Mouse (Mus musculus): ENCODE results near the gene Hdgfl2. TPM values are rescaled to one million over a fixed set of nuclear protein-coding genes. Genes with fewer than 3 reads are reported as not detected.

Gene Hdgfl2
- total and polyA plus RNA-seq, 3 experiments: 31.1 to 174 (median 76.0) TPM

GRCm38 (mm10) chr17:56128246-56128645, 48.8 kb downstream of the Hdgfl2 start:
- DNase-seq (ENCODE audit: low spot score) (no peak), ATAC-seq (ENCODE audit: extremely low read depth, insufficient number of reproducible peaks, low FRiP score, poor library complexity, severe bottlenecking) (no peak)
- peaks cover 36% of the 10 kb centered on the region for H3K27me3 ChIP-seq (ENCODE audit: insufficient read depth, low read length)
- TF ChIP-seq GATA2 (IDR thresholded peaks at IDR 0.05; ENCODE audit: borderline replicate concordance, low read depth, low read length) (no peak), GATA1 (IDR thresholded peaks at IDR 0.05; ENCODE audit: borderline replicate concordance, low read length) (no peak), POLR2AphosphoS5 (IDR thresholded peaks at IDR 0.05; ENCODE audit: insufficient replicate concordance, low read depth, low read length) (no peak), CTCF (IDR thresholded peaks at IDR 0.05; ENCODE audit: low read depth, low read length) (no peak), TAL1 (conservative IDR thresholded peaks at IDR 0.05; ENCODE audit: low read depth, low read length) (no peak)
- no peaks in the 10 kb centered on the region for H3K9me3 ChIP-seq (replicated peaks)
- H3K4me1 ChIP-seq (ENCODE audit: insufficient read depth, low read depth, low read length): peaks cover 21% of the 10 kb centered on the region
- H3K4me3 ChIP-seq (ENCODE audit: low read depth, low read length): no peak overlapping the region
- H3K36me3 ChIP-seq (replicated peaks): peaks cover 53% of the 10 kb centered on the region

GRCm38 (mm10) chr17:56131136-56131535, 51.7 kb downstream of the Hdgfl2 start:
- TF ChIP-seq POLR2AphosphoS5 (IDR thresholded peaks at IDR 0.05; ENCODE audit: insufficient replicate concordance, low read depth, low read length) (no peak), TAL1 (conservative IDR thresholded peaks at IDR 0.05; ENCODE audit: low read depth, low read length) (no peak), GATA1 (IDR thresholded peaks at IDR 0.05; ENCODE audit: borderline replicate concordance, low read length) (no peak)
- H3K9me3 ChIP-seq (replicated peaks): no peaks in the 10 kb centered on the region
- DNase-seq (ENCODE audit: low spot score) (no peak), ATAC-seq (ENCODE audit: extremely low read depth, insufficient number of reproducible peaks, low FRiP score, poor library complexity, severe bottlenecking) (no peak)
- H3K27me3 ChIP-seq (ENCODE audit: insufficient read depth, low read length): peaks cover 32% of the 10 kb centered on the region
- H3K4me1 ChIP-seq (ENCODE audit: insufficient read depth, low read depth, low read length): peaks cover 35% of the 10 kb centered on the region
- peaks cover 40% of the 10 kb centered on the region for H3K36me3 ChIP-seq (replicated peaks)
- no peak overlapping the region for H3K4me3 ChIP-seq (ENCODE audit: low read depth, low read length)

- ATAC-seq (ENCODE audit: extremely low read depth, insufficient number of reproducible peaks, low FRiP score, poor library complexity, severe bottlenecking): no peak
- TF ChIP-seq CTCF (IDR thresholded peaks at IDR 0.05; ENCODE audit: low read depth, low read length) (peak; percentile 72), GATA2 (IDR thresholded peaks at IDR 0.05; ENCODE audit: borderline replicate concordance, low read depth, low read length) (no peak)
- peaks cover 35% of the 10 kb centered on the region for H3K4me1 ChIP-seq (ENCODE audit: insufficient read depth, low read depth, low read length)
- H3K4me3 ChIP-seq (ENCODE audit: low read depth, low read length): no peak overlapping the region
- H3K27me3 ChIP-seq (ENCODE audit: insufficient read depth, low read length): peaks cover 28% of the 10 kb centered on the region
- no peaks in the 10 kb centered on the region for H3K9me3 ChIP-seq (replicated peaks)
- H3K36me3 ChIP-seq (replicated peaks): peaks cover 35% of the 10 kb centered on the region
- DNase-seq (ENCODE audit: low spot score): peak; percentile 48
These were observed 52.4 kb downstream of the Hdgfl2 start for GRCm38 (mm10) chr17:56131814-56132213.

GRCm38 (mm10) chr17:56132661-56133060, 53.2 kb downstream of the Hdgfl2 start:
- DNase-seq (ENCODE audit: low spot score) (peak; percentile 58), ATAC-seq (ENCODE audit: extremely low read depth, insufficient number of reproducible peaks, low FRiP score, poor library complexity, severe bottlenecking) (no peak)
- Histone ChIP-seq H3K36me3 (replicated peaks) (peaks cover 30% of the 10 kb centered on the region), H3K4me3 (ENCODE audit: low read depth, low read length) (no peak overlapping the region), H3K4me1 (ENCODE audit: insufficient read depth, low read depth, low read length) (peaks cover 35% of the 10 kb centered on the region), H3K9me3 (replicated peaks) (no peaks in the 10 kb centered on the region), H3K27me3 (ENCODE audit: insufficient read depth, low read length) (peaks cover 28% of the 10 kb centered on the region)
- no peak for TF ChIP-seq GATA1 (IDR thresholded peaks at IDR 0.05; ENCODE audit: borderline replicate concordance, low read length)
- TF ChIP-seq CTCF (IDR thresholded peaks at IDR 0.05; ENCODE audit: low read depth, low read length): peak; percentile 93

GRCm38 (mm10) chr17:56133457-56134363, 54.3 kb downstream of the Hdgfl2 start:
- H3K36me3 ChIP-seq (replicated peaks): peaks cover 24% of the 10 kb centered on the region
- DNase-seq (ENCODE audit: low spot score) (peak; percentile 47), ATAC-seq (ENCODE audit: extremely low read depth, insufficient number of reproducible peaks, low FRiP score, poor library complexity, severe bottlenecking) (peak; percentile 65)
- TF ChIP-seq TAL1 (conservative IDR thresholded peaks at IDR 0.05; ENCODE audit: low read depth, low read length) (no peak), CTCF (IDR thresholded peaks at IDR 0.05; ENCODE audit: low read depth, low read length) (no peak), GATA2 (IDR thresholded peaks at IDR 0.05; ENCODE audit: borderline replicate concordance, low read depth, low read length) (no peak)
- H3K9me3 ChIP-seq (replicated peaks): no peaks in the 10 kb centered on the region
- H3K4me3 ChIP-seq (ENCODE audit: low read depth, low read length): peak overlapping the region; percentile 70; the same call in 1 of the 2 replicates
- peaks cover 29% of the 10 kb centered on the region for H3K27me3 ChIP-seq (ENCODE audit: insufficient read depth, low read length)
- H3K4me1 ChIP-seq (ENCODE audit: insufficient read depth, low read depth, low read length): peaks cover 38% of the 10 kb centered on the region

- DNase-seq (ENCODE audit: low spot score) (peak; percentile 74), ATAC-seq (ENCODE audit: extremely low read depth, insufficient number of reproducible peaks, low FRiP score, poor library complexity, severe bottlenecking) (no peak; the same call in 1 of the 2 replicates)
- peaks cover 19% of the 10 kb centered on the region for H3K36me3 ChIP-seq (replicated peaks)
- no peaks in the 10 kb centered on the region for H3K9me3 ChIP-seq (replicated peaks)
- TF ChIP-seq GATA2 (IDR thresholded peaks at IDR 0.05; ENCODE audit: borderline replicate concordance, low read depth, low read length) (no peak), CTCF (IDR thresholded peaks at IDR 0.05; ENCODE audit: low read depth, low read length) (peak; percentile 89), TAL1 (conservative IDR thresholded peaks at IDR 0.05; ENCODE audit: low read depth, low read length) (no peak), POLR2AphosphoS5 (IDR thresholded peaks at IDR 0.05; ENCODE audit: insufficient replicate concordance, low read depth, low read length) (no peak)
- H3K4me3 ChIP-seq (ENCODE audit: low read depth, low read length): peak overlapping the region; percentile 70
- peaks cover 43% of the 10 kb centered on the region for H3K4me1 ChIP-seq (ENCODE audit: insufficient read depth, low read depth, low read length)
- H3K27me3 ChIP-seq (ENCODE audit: insufficient read depth, low read length): peaks cover 37% of the 10 kb centered on the region
These were observed 55.1 kb downstream of the Hdgfl2 start for GRCm38 (mm10) chr17:56134463-56134971.

Measured in G1E (cell line).